Mouse (Mus musculus) spleen, adult 12 weeks (tissue): ENCODE measurements around the gene Aftph.
A peak's percentile ranks its signal among the peaks of the same experiment; 100 is the strongest.
"Not testable (repeated sequence)": the region's sequence is repeated elsewhere in the genome, so short reads cannot be mapped to it uniquely, and the experiment has no call there.

Experiments used
- DNase-seq: peaks from one replicate; pipeline ENCODE4 v3.0.0; 2022; ENCODE audit warnings: low spot score

Aftph gene

GRCm38 (mm10) chr11:20741201-20742100 is at the start of gene Aftph:
TSS of gene Aftph (minus strand) at chr11:20741589.
- peak; percentile 91 for DNase-seq

GRCm38 (mm10) chr11:20789015-20789414 is 47.6 kb upstream of the Aftph start:
- no peak for DNase-seq

- no peak for DNase-seq
These were observed 46.7 kb upstream of the Aftph start for GRCm38 (mm10) chr11:20788070-20788469.

GRCm38 (mm10) chr11:20786191-20786590 is 44.8 kb upstream of the Aftph start:
- no peak for DNase-seq

GRCm38 (mm10) chr11:20785186-20785585 is 43.8 kb upstream of the Aftph start:
- no peak for DNase-seq

GRCm38 (mm10) chr11:20784776-20785175 is 43.4 kb upstream of the Aftph start:
- DNase-seq = no peak

- no peak for DNase-seq
These were observed 42.1 kb upstream of the Aftph start for GRCm38 (mm10) chr11:20783467-20783866.

GRCm38 (mm10) chr11:20782620-20783019 is 41.2 kb upstream of the Aftph start:
- DNase-seq = no peak

GRCm38 (mm10) chr11:20780312-20780711 is 38.9 kb upstream of the Aftph start:
- DNase-seq = no peak

GRCm38 (mm10) chr11:20778861-20779563 is 37.6 kb upstream of the Aftph start:
- no peak for DNase-seq

- no peak for DNase-seq
These were observed 36.9 kb upstream of the Aftph start for GRCm38 (mm10) chr11:20778298-20778697.

GRCm38 (mm10) chr11:20776668-20777067 is 35.3 kb upstream of the Aftph start:
- no peak for DNase-seq

GRCm38 (mm10) chr11:20772642-20773041 is 31.3 kb upstream of the Aftph start:
- DNase-seq = no peak

- DNase-seq = not testable (repeated sequence)
These were observed 30.4 kb upstream of the Aftph start for GRCm38 (mm10) chr11:20771827-20772226.

- not testable (repeated sequence) for DNase-seq
These were observed 20.6 kb upstream of the Aftph start for GRCm38 (mm10) chr11:20761984-20762383.

GRCm38 (mm10) chr11:20750573-20750972 is 9.2 kb upstream of the Aftph start:
- DNase-seq = no peak

- no peak for DNase-seq
These were observed 2.0 kb upstream of the Aftph start for GRCm38 (mm10) chr11:20743353-20743752.

- peak; percentile 67 for DNase-seq
These were observed 1.0 kb upstream of the Aftph start for GRCm38 (mm10) chr11:20742361-20742897.

GRCm38 (mm10) chr11:20740481-20741200 is 748 bp downstream of the Aftph start:
- no peak for DNase-seq

- no peak for DNase-seq
These were observed 7.3 kb downstream of the Aftph start for GRCm38 (mm10) chr11:20734066-20734465.

- DNase-seq = no peak
These were observed 7.8 kb downstream of the Aftph start for GRCm38 (mm10) chr11:20733486-20734030.

GRCm38 (mm10) chr11:20729403-20729802 is 12.0 kb downstream of the Aftph start:
- no peak for DNase-seq
